Mouse (Mus musculus) left cerebral cortex, adult 11 months (tissue): Measurements from ENCODE around the gene Gm20388.
A peak's percentile ranks its signal among the peaks of the same experiment; 100 is the strongest.

ENCODE experiments used
- DNase-seq: peaks from one replicate; pipeline ENCODE4 v3.0.0; 2022; ENCODE audit warnings: low spot score

Gm20388 gene

GRCm38 (mm10) chr8:119964859-119965258, 54.2 kb downstream of the Gm20388 start:
- DNase-seq = no peak

GRCm38 (mm10) chr8:119967435-119967834, 56.8 kb downstream of the Gm20388 start:
- no peak for DNase-seq

GRCm38 (mm10) chr8:119970169-119970568, 59.5 kb downstream of the Gm20388 start:
- DNase-seq = no peak

GRCm38 (mm10) chr8:119972558-119972957, 61.9 kb downstream of the Gm20388 start:
- no peak for DNase-seq

GRCm38 (mm10) chr8:119978770-119979381, 68.2 kb downstream of the Gm20388 start:
- DNase-seq = no peak

GRCm38 (mm10) chr8:119981253-119981652, 70.6 kb downstream of the Gm20388 start:
- no peak for DNase-seq

GRCm38 (mm10) chr8:119984085-119984484, 73.4 kb downstream of the Gm20388 start:
- DNase-seq = no peak

- no peak for DNase-seq
Measured at GRCm38 (mm10) chr8:119986174-119986573, 75.5 kb downstream of the Gm20388 start.

GRCm38 (mm10) chr8:119988087-119988486, 77.4 kb downstream of the Gm20388 start:
- no peak for DNase-seq

- DNase-seq = peak; percentile 19
Measured at GRCm38 (mm10) chr8:119992249-119992648, 81.6 kb downstream of the Gm20388 start, which contains the start of gene Crispld2. TSS of gene Crispld2 (plus strand) at chr8:119992438.

GRCm38 (mm10) chr8:119994114-119994513, 83.5 kb downstream of the Gm20388 start:
- DNase-seq = no peak

- DNase-seq = no peak
Measured at GRCm38 (mm10) chr8:119994556-119994955, 83.9 kb downstream of the Gm20388 start.

GRCm38 (mm10) chr8:119997266-119997665, 86.6 kb downstream of the Gm20388 start:
- DNase-seq = no peak

GRCm38 (mm10) chr8:120000461-120000860, 89.8 kb downstream of the Gm20388 start:
- no peak for DNase-seq

- no peak for DNase-seq
Measured at GRCm38 (mm10) chr8:120001712-120002111, 91.1 kb downstream of the Gm20388 start.

GRCm38 (mm10) chr8:120002348-120002747, 91.7 kb downstream of the Gm20388 start:
- DNase-seq = no peak

GRCm38 (mm10) chr8:120004154-120004702, 93.6 kb downstream of the Gm20388 start:
- no peak for DNase-seq

- DNase-seq = no peak
Measured at GRCm38 (mm10) chr8:120004705-120005381, 94.2 kb downstream of the Gm20388 start.

GRCm38 (mm10) chr8:120006645-120007160, 96.1 kb downstream of the Gm20388 start:
- DNase-seq = no peak

GRCm38 (mm10) chr8:120007178-120007577, 96.5 kb downstream of the Gm20388 start:
- DNase-seq = no peak

GRCm38 (mm10) chr8:120009284-120009683, 98.6 kb downstream of the Gm20388 start:
- DNase-seq = no peak

- DNase-seq = no peak
Measured at GRCm38 (mm10) chr8:120012491-120012890, 101.8 kb downstream of the Gm20388 start.

- no peak for DNase-seq
Measured at GRCm38 (mm10) chr8:120012927-120013326, 102.3 kb downstream of the Gm20388 start.
